Mouse (Mus musculus): ENCODE results near the gene Megf11. TPM values are rescaled to one million over a fixed set of nuclear protein-coding genes. Genes with fewer than 3 reads are reported as not detected.
"Not testable (repeated sequence)": the region's sequence is repeated elsewhere in the genome, so short reads cannot be mapped to it uniquely, and the experiment has no call there.

The Megf11 gene
- polyA plus RNA-seq, 1 experiment from 2014 or later: 5.2 TPM

DNA sequence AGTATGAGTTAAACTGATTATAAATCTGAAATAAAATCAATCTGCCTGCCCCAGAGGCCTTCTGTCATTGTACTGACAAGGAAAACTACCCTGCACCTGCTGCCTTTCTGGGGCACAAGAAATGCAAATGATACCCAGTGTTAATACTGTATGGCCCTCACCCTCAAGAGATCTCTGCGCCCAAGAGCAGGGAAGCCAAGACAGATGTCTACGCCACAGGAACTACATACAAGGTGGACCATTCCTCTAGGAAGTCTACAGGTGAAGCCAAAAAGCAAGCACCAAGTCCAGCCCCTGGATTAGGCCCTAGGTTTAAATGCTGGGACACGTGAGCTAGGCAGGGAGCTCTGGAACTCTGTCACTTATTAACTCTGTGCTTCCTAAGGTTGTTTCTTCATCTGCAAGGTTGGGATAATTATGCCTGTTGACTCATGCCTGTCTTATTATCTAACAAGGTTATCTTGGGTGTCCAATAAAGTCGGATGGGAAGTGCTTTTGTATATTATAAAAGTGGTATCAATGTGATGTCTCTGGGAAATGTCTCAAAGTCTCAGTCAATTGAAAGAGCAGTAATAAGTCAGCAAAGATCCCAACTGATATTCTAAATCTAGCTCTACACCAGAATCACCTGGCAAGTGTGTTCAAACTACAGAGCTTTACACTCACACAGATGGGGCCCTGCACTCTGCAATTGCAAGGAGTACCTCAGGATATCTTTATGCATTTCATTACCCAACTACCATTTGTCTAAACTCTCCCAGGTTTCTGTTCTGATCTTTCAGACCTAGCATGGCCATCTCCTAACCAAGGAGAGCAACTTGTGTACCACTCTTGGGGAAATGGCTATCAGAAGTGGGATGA is 315.3 kb downstream of the Megf11 start:
- 90% methylated on average over 4 of the region's 4 CpGs for WGBS
- no peak overlapping the region for H3K4me3 ChIP-seq
- no peaks in the 10 kb centered on the region for H3K4me1 ChIP-seq
- H3K27ac ChIP-seq: no peak overlapping the region
- H3K4me2 ChIP-seq: no peak overlapping the region
- H3K36me3 ChIP-seq (ENCODE audit: poor library complexity, severe bottlenecking): peaks cover 28% of the 10 kb centered on the region; the same call in 1 of the 2 replicates
- H3K9me3 ChIP-seq (replicated peaks): no peaks in the 10 kb centered on the region
- ATAC-seq: no peak
- H3K27me3 ChIP-seq: no peaks in the 10 kb centered on the region
- H3K9ac ChIP-seq: no peak overlapping the region

GRCm38 (mm10) chr9:64701651-64702050 is 316.2 kb downstream of the Megf11 start:
- Histone ChIP-seq H3K4me1 (no peaks in the 10 kb centered on the region), H3K36me3 (ENCODE audit: poor library complexity, severe bottlenecking) (peaks cover 31% of the 10 kb centered on the region; the same call in 1 of the 2 replicates), H3K4me3 (no peak overlapping the region), H3K9ac (no peak overlapping the region), H3K9me3 (replicated peaks) (no peaks in the 10 kb centered on the region), H3K4me2 (no peak overlapping the region), H3K27me3 (no peaks in the 10 kb centered on the region), H3K27ac (no peak overlapping the region)
- WGBS: 77% methylated on average over 1 of the region's 1 CpGs
- ATAC-seq: no peak

DNA sequence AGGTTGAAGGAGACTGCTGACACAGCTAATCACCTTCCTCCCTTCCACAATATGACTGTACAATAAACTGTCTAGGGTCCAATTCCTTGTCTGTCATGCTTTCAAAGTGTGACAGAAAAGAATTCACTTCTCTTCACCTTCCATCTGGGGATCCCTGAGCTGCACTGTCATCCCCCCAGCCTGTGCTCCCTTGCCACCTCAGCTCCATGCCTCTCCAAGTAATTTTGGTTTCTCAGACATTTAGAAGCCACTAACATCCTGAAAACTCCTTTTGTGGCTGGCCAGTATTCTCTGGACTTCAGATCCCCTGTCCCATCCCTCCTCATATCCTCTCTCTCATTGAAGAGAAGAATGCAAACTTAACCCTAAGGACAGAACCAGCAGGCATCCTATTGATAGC is 317.0 kb downstream of the Megf11 start:
- H3K4me2 ChIP-seq: no peak overlapping the region
- no peaks in the 10 kb centered on the region for H3K4me1 ChIP-seq
- no peak for ATAC-seq
- H3K9me3 ChIP-seq (replicated peaks): no peaks in the 10 kb centered on the region
- H3K9ac ChIP-seq: no peak overlapping the region
- H3K4me3 ChIP-seq: no peak overlapping the region
- no peaks in the 10 kb centered on the region for H3K27me3 ChIP-seq
- H3K36me3 ChIP-seq (ENCODE audit: poor library complexity, severe bottlenecking): peaks cover 32% of the 10 kb centered on the region; the same call in 1 of the 2 replicates
- H3K27ac ChIP-seq: no peak overlapping the region

DNA sequence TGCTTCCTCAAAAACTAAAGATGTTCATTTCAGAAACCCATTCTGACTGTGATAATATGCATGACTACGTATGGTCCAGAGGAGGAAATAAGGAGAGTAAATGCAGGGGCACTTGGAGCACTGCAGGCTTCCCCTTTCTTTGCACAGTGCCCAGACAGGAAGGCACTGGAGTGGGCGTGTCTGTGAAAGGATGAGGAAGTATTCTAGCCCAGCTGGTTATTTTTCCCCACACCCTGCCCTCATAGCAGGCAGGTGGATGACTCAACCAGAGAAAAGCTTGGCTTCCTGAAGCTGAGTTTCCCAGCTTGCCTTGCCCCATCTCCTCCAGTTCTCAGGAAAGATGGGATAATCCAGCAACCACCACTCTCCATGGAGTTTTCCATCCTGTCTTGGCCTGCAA is 317.5 kb downstream of the Megf11 start:
- 86% methylated on average over 2 of the region's 2 CpGs for WGBS

GRCm38 (mm10) chr9:64703420-64703965 is 318.1 kb downstream of the Megf11 start:
- no peak overlapping the region for H3K27ac ChIP-seq
- H3K4me2 ChIP-seq: no peak overlapping the region
- no peak overlapping the region for H3K4me3 ChIP-seq
- H3K4me1 ChIP-seq: no peaks in the 10 kb centered on the region
- no peaks in the 10 kb centered on the region for H3K27me3 ChIP-seq
- peaks cover 40% of the 10 kb centered on the region for H3K36me3 ChIP-seq (ENCODE audit: poor library complexity, severe bottlenecking)
- no peaks in the 10 kb centered on the region for H3K9me3 ChIP-seq (replicated peaks)
- no peak for ATAC-seq
- H3K9ac ChIP-seq: no peak overlapping the region

More for the DNA sequence above, 317.5 kb downstream of the Megf11 start:
- no peak overlapping the region for H3K4me2 ChIP-seq
- H3K9me3 ChIP-seq (replicated peaks): no peaks in the 10 kb centered on the region
- H3K27ac ChIP-seq: no peak overlapping the region
- no peak overlapping the region for H3K4me3 ChIP-seq
- no peak for ATAC-seq
- peaks cover 36% of the 10 kb centered on the region for H3K36me3 ChIP-seq (ENCODE audit: poor library complexity, severe bottlenecking)
- H3K4me1 ChIP-seq: no peaks in the 10 kb centered on the region
- H3K27me3 ChIP-seq: no peaks in the 10 kb centered on the region
- H3K9ac ChIP-seq: no peak overlapping the region

DNA sequence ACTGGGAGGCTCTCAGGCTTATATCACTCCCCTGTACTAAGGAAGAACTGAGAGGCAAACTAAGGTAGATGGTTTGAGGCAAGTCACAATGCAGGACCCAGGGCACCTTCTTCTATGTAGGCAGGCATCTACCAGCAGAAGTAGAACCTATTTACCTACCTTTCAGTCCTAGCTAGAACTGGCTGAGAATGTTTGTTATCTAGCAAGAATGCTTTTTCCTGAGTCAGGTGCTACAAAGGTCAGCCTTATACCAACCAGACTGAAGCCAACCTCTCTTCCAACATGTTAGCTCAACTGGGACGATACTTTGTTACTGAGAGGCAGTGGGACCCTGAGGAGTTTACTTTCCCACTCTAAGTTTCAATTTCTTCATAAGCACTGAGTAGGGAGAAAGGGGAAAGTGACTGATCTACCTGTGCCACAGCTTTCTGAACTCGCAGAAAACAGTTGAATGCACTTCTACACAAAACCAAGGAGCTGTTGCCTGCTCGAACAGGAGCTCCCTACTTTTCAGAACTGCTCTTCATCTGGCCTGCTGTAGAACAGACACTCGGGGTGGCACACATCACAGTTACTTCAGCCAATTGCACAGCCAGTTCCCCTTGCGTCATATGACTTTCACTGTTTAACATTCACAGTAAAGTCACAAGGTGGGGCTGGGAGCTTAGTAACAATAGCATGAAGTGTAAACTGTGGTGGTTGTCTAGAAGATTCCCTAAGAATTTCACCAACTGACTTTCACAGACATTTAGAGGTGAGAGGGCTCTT is 318.8 kb downstream of the Megf11 start:
- no peak for ATAC-seq
- no peak overlapping the region for H3K27ac ChIP-seq
- no peak overlapping the region for H3K4me3 ChIP-seq
- no peak overlapping the region for H3K9ac ChIP-seq
- H3K9me3 ChIP-seq (replicated peaks): no peaks in the 10 kb centered on the region
- H3K36me3 ChIP-seq (ENCODE audit: poor library complexity, severe bottlenecking): peaks cover 36% of the 10 kb centered on the region
- no peak overlapping the region for H3K4me2 ChIP-seq
- WGBS: 90% methylated on average over 5 of the region's 5 CpGs
- no peaks in the 10 kb centered on the region for H3K4me1 ChIP-seq
- H3K27me3 ChIP-seq: no peaks in the 10 kb centered on the region

DNA sequence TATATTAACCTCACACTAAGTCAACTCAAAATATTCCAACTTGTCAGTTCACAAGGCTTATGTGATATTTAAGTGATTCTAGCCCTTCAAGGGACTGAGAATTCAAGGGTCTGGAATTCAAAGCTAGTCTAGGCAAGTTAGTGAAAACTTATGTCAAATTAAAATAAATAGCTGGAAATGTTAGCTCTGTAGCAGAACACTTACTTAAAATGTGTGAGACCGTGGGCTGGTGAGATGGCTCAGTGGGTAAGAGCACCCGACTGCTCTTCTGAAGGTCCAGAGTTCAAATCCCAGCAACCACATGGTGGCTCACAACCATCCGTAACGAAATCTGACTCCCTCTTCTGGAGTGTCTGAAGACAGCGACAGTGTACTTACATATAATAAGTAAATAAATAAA is 324.9 kb downstream of the Megf11 start:
- not testable (repeated sequence) for H3K27ac ChIP-seq; ATAC-seq; H3K4me2 ChIP-seq; H3K9me3 ChIP-seq (replicated peaks); H3K4me1 ChIP-seq; H3K27me3 ChIP-seq; H3K4me3 ChIP-seq; H3K9ac ChIP-seq
- H3K36me3 ChIP-seq (ENCODE audit: poor library complexity, severe bottlenecking): peaks cover 30% of the 10 kb centered on the region
- WGBS: 87% methylated on average over 5 of the region's 5 CpGs

DNA sequence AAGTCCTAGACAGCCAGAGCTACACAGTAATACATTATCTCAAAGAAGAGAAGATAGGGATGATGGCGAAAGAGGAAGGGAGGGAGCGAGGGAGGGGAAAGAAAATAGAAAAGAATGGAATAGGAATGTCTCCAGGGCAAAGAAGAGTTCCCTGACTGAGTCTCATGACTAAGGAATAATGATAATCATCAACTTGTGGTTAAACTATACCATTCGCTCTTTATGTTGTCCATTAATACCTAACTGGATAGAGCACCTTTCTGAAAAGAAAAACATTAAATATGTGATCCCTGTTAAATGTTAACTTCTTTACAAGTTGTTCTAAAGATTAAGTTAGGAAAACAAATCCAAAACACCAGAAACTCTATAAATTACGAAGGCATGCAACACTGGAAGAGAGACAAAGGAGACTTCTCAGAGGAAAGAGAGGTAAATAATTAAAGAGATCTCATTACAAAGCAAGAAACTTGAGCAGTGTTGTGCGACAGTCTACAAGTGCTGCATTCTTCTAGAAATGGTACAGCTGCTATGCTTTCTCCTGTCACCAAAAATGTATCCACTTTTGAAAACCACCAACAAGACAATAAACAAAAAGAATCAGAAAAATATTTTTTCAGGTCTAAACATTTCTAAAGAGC is 334.2 kb downstream of the Megf11 start:
- H3K4me2 ChIP-seq: no peak overlapping the region
- H3K9ac ChIP-seq: no peak overlapping the region
- no peak for ATAC-seq
- H3K9me3 ChIP-seq (replicated peaks): no peaks in the 10 kb centered on the region
- 86% methylated on average over 5 of the region's 5 CpGs for WGBS
- H3K4me3 ChIP-seq: no peak overlapping the region
- H3K4me1 ChIP-seq: no peaks in the 10 kb centered on the region
- H3K27me3 ChIP-seq: no peaks in the 10 kb centered on the region
- H3K36me3 ChIP-seq (ENCODE audit: poor library complexity, severe bottlenecking): peaks cover 19% of the 10 kb centered on the region
- no peak overlapping the region for H3K27ac ChIP-seq

- ATAC-seq: no peak
- no peak overlapping the region for H3K4me3 ChIP-seq
- 94% methylated on average over 5 of the region's 5 CpGs for WGBS
Observed at GRCm38 (mm10) chr9:64726454-64726853, 341.0 kb downstream of the Megf11 start.

DNA sequence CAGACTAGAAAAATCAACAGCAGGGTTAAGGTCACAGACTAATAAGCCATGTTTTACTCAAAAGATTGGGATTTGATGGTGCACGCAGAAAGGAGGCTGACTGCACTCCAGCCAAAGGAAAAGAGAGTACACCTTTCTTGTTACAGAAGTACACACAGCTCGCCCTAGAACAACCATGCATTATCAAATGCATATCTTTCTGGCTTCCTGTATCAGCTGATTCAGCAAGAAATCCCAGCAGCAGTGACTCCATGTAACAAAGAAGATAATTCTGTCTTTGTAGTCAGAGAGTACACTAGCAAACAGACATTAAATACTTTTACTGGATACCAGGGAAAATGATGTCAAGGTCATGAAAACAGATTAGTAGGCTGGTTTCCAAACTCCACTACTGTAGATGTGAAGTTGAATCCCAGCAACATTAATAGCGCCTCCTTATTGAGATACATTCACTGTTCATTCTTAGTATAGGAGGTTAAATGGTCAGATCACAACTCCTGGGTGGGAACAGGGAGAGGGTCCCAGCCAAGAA is 345.7 kb downstream of the Megf11 start:
- no peak overlapping the region for H3K9ac ChIP-seq
- 97% methylated on average over 3 of the region's 3 CpGs for WGBS
- no peaks in the 10 kb centered on the region for H3K9me3 ChIP-seq (replicated peaks)
- H3K27ac ChIP-seq: no peak overlapping the region
- H3K36me3 ChIP-seq (ENCODE audit: poor library complexity, severe bottlenecking): peaks cover 20% of the 10 kb centered on the region
- ATAC-seq: no peak
- no peak overlapping the region for H3K4me3 ChIP-seq
- no peak overlapping the region for H3K4me2 ChIP-seq
- no peaks in the 10 kb centered on the region for H3K27me3 ChIP-seq
- peaks cover 7% of the 10 kb centered on the region for H3K4me1 ChIP-seq

More at GRCm38 (mm10) chr9:64726454-64726853, 341.0 kb downstream of the Megf11 start:
- no peak overlapping the region for H3K27ac ChIP-seq
- peaks cover 42% of the 10 kb centered on the region for H3K36me3 ChIP-seq (ENCODE audit: poor library complexity, severe bottlenecking)
- H3K4me1 ChIP-seq: 0 out of 2 replicates have a peak, but pooled peaks cover 3% of the 10 kb centered on the region
- no peaks in the 10 kb centered on the region for H3K9me3 ChIP-seq (replicated peaks)
- no peak overlapping the region for H3K4me2 ChIP-seq
- no peak overlapping the region for H3K9ac ChIP-seq
- H3K27me3 ChIP-seq: no peaks in the 10 kb centered on the region

DNA sequence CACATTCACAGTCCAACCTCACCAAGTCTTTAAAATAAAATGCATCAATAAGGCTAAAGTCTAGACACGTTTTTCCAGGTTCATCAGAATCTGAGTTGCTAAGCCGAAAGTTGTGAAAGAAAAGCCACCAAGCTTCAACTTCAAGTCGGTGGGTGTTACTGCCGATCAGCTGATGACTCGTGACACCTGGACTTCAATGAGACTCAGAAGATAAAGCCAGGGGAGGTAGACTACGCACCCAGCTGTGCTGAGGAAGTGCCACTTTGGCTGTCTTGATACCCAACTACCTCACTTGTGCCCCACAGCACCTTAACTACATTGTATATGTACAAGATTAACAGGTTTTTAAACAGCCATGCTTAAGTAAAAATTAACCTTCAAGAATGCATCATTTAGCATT is 348.7 kb downstream of the Megf11 start:
- Histone ChIP-seq H3K27me3 (no peaks in the 10 kb centered on the region), H3K4me3 (no peak overlapping the region), H3K4me1 (peaks cover 11% of the 10 kb centered on the region), H3K4me2 (no peak overlapping the region), H3K9me3 (replicated peaks) (no peaks in the 10 kb centered on the region), H3K9ac (no peak overlapping the region), H3K36me3 (ENCODE audit: poor library complexity, severe bottlenecking) (no peaks in the 10 kb centered on the region), H3K27ac (no peak overlapping the region)
- no peak for ATAC-seq
- WGBS: 81% methylated on average over 6 of the region's 6 CpGs

- ATAC-seq, H3K27ac ChIP-seq, H3K4me2 ChIP-seq: not testable (repeated sequence)
Observed at GRCm38 (mm10) chr9:64734992-64735391, 349.6 kb downstream of the Megf11 start.

More at GRCm38 (mm10) chr9:64734992-64735391, 349.6 kb downstream of the Megf11 start:
- H3K4me1 ChIP-seq: peaks cover 11% of the 10 kb centered on the region
- H3K9me3 ChIP-seq (replicated peaks); H3K36me3 ChIP-seq (ENCODE audit: poor library complexity, severe bottlenecking); H3K27me3 ChIP-seq; H3K4me3 ChIP-seq; H3K9ac ChIP-seq: not testable (repeated sequence)
- 90% methylated on average over 7 of the region's 7 CpGs for WGBS

All from forebrain, embryonic 13.5 days (tissue).